In genomic region chr17:87107623-87108221, GRCm38 (mm10) we compare ENCODE assay signal across 8 mouse cellular contexts. TPM values are rescaled to one million over a fixed set of nuclear protein-coding genes. Genes with fewer than 3 reads are reported as not detected.
DNase-seq lines count a peak whose midpoint lies in the region; ATAC-seq and TF ChIP-seq lines count a peak whose summit lies in the region.

Gene Socs5, plus strand, starts transcription at chr17:87107679.

- TF ChIP-seq POLR2A in heart, adult 2 months (IDR thresholded peaks at IDR 0.05; ENCODE audit: insufficient read depth, low read depth, low read length): no peak; the same call in 1 of the 2 replicates
- peak; percentile 78 for TF ChIP-seq POLR2A in brain, embryonic 14.5 days (IDR thresholded peaks at IDR 0.05; ENCODE audit: borderline replicate concordance, extremely low read depth, insufficient read depth, insufficient read length, poor library complexity, severe bottlenecking)

- H3K27ac ChIP-seq in heart, adult 2 months: peak within 1 kb of the TSS; percentile 98
- H3K27ac ChIP-seq in hindbrain, embryonic 16.5 days (ENCODE audit: low read depth, low read length): peak within 1 kb of the TSS; percentile 88
- peak within 1 kb of the TSS; percentile 62 for H3K27ac ChIP-seq in liver, embryonic 11.5 days (ENCODE audit: low read depth, low read length)
- H3K27ac ChIP-seq in stomach, embryonic 14.5 days (ENCODE audit: low read length): peak within 1 kb of the TSS; percentile 66; the same call in 1 of the 2 replicates

- no peaks in the 10 kb centered on the region for H3K9me3 ChIP-seq in hindbrain, embryonic 16.5 days (ENCODE audit: control insufficient read depth, low read length)
- H3K9me3 ChIP-seq in liver, embryonic 11.5 days (ENCODE audit: control insufficient read depth, low read length): no peaks in the 10 kb centered on the region
- no peaks in the 10 kb centered on the region for H3K9me3 ChIP-seq in stomach, embryonic 14.5 days (ENCODE audit: control insufficient read depth, low read depth, low read length)

- peaks cover 15% of the 10 kb centered on the region for H3K4me1 ChIP-seq in heart, adult 2 months (ENCODE audit: control insufficient read depth, insufficient read depth, low read length)
- peaks cover 19% of the 10 kb centered on the region for H3K4me1 ChIP-seq in hindbrain, embryonic 16.5 days (ENCODE audit: control insufficient read depth, insufficient read depth, low read depth, low read length)
- peaks cover 3% of the 10 kb centered on the region; the same call in 1 of the 2 replicates for H3K4me1 ChIP-seq in liver, embryonic 11.5 days (replicated peaks; ENCODE audit: control insufficient read depth, insufficient read depth, low read length)
- H3K4me1 ChIP-seq in stomach, embryonic 14.5 days (ENCODE audit: control insufficient read depth, insufficient read depth, low read length): peaks cover 7% of the 10 kb centered on the region

- peaks cover 7% of the 10 kb centered on the region for H3K36me3 ChIP-seq in heart, adult 2 months (ENCODE audit: control insufficient read depth, insufficient read depth, low read length)
- no peaks in the 10 kb centered on the region for H3K36me3 ChIP-seq in hindbrain, embryonic 16.5 days (ENCODE audit: control insufficient read depth, insufficient read depth, low read length)
- no peaks in the 10 kb centered on the region for H3K36me3 ChIP-seq in liver, embryonic 11.5 days (ENCODE audit: control insufficient read depth, insufficient read depth, low read length)
- no peaks in the 10 kb centered on the region for H3K36me3 ChIP-seq in stomach, embryonic 14.5 days (ENCODE audit: control insufficient read depth, insufficient read depth, low read length)

- H3K79me2 ChIP-seq in heart, adult 2 months (replicated peaks; ENCODE audit: control insufficient read depth, insufficient read depth, low read length): peaks cover 1% of the 10 kb centered on the region; the same call in 1 of the 2 replicates

- under 1% methylated on average over 66 of the region's 73 CpGs for WGBS in heart, adult 2 months
- under 1% methylated on average over 50 of the region's 73 CpGs for WGBS in hindbrain, embryonic 16.5 days
- WGBS in liver, embryonic 11.5 days: under 1% methylated on average over 47 of the region's 73 CpGs
- under 1% methylated on average over 64 of the region's 73 CpGs for WGBS in stomach, embryonic 14.5 days

- intact Hi-C loops in heart, adult 2 months (cut with DNase I): loop anchor here (2.0 to 5.0 kb wide), 6 partner anchors 35 to 145 kb away; partner anchors contain the start of gene Rhoq

- H3K27me3 ChIP-seq in heart, adult 2 months (ENCODE audit: control insufficient read depth, insufficient read depth, low read length): no peaks in the 10 kb centered on the region
- H3K27me3 ChIP-seq in hindbrain, embryonic 16.5 days (replicated peaks; ENCODE audit: control insufficient read depth, insufficient read depth, low read length): no peaks in the 10 kb centered on the region
- no peaks in the 10 kb centered on the region for H3K27me3 ChIP-seq in liver, embryonic 11.5 days (replicated peaks; ENCODE audit: control insufficient read depth, insufficient read depth, low read length)
- H3K27me3 ChIP-seq in stomach, embryonic 14.5 days (ENCODE audit: control insufficient read depth, insufficient read depth, low read length): no peaks in the 10 kb centered on the region

- TF ChIP-seq EP300 in heart, adult 2 months (IDR thresholded peaks at IDR 0.05; ENCODE audit: insufficient read depth, low read depth, low read length): no peak

- 0 out of 2 replicates have a peak, but pooled peaks have one; percentile 26 for TF ChIP-seq CTCF in heart, adult 2 months (IDR thresholded peaks at IDR 0.05)
- TF ChIP-seq CTCF in brain, embryonic 14.5 days (IDR thresholded peaks at IDR 0.05; ENCODE audit: borderline replicate concordance, extremely low read depth, insufficient read depth, insufficient read length): no peak

- peak within 1 kb of the TSS; percentile 82 for H3K4me2 ChIP-seq in hindbrain, embryonic 16.5 days (ENCODE audit: low read length)
- H3K4me2 ChIP-seq in liver, embryonic 11.5 days: peak within 1 kb of the TSS; percentile 79
- H3K4me2 ChIP-seq in stomach, embryonic 14.5 days (replicated peaks; ENCODE audit: low read depth, low read length): peak within 1 kb of the TSS; percentile 77

- peak within 1 kb of the TSS; percentile 70 for H3K4me3 ChIP-seq in heart, adult 2 months
- peak within 1 kb of the TSS; percentile 67 for H3K4me3 ChIP-seq in hindbrain, embryonic 16.5 days (ENCODE audit: low read length)
- peak within 1 kb of the TSS; percentile 77 for H3K4me3 ChIP-seq in liver, embryonic 11.5 days (ENCODE audit: low read depth, low read length)
- H3K4me3 ChIP-seq in stomach, embryonic 14.5 days (ENCODE audit: low read depth, low read length): peak within 1 kb of the TSS; percentile 85

- peak; percentile 85 for ATAC-seq in hindbrain, embryonic 16.5 days
- ATAC-seq in liver, embryonic 11.5 days (replicated peaks; ENCODE audit: low FRiP score): peak; percentile 75
- ATAC-seq in stomach, embryonic 14.5 days (ENCODE audit: insufficient number of reproducible peaks, insufficient read depth, low FRiP score, low read depth): peak; percentile 74

- no peak for DNase-seq in heart, adult 2 months
- no peak for DNase-seq in heart, adult 11 months
- DNase-seq in CD4-positive, CD25-positive, alpha-beta regulatory T cell, adult 2 months (ENCODE audit: low read depth, low spot score): peak; percentile 66
- DNase-seq in brain, embryonic 14.5 days (ENCODE audit: low read depth): peak; percentile 68
- DNase-seq in frontal cortex, postnatal 25 days (ENCODE audit: low spot score in 2 of 2): peak; percentile 28 to 44
- no peak for DNase-seq in liver, embryonic 11.5 days (ENCODE audit: low spot score)

- peak within 1 kb of the TSS; percentile 92 for H3K9ac ChIP-seq in heart, adult 2 months (ENCODE audit: low read depth, low read length)
- H3K9ac ChIP-seq in hindbrain, embryonic 16.5 days (ENCODE audit: low read depth, low read length): peak within 1 kb of the TSS; percentile 79
- H3K9ac ChIP-seq in liver, embryonic 11.5 days (ENCODE audit: low read depth, low read length): peak within 1 kb of the TSS; percentile 69
- peak within 1 kb of the TSS; percentile 77 for H3K9ac ChIP-seq in stomach, embryonic 14.5 days (replicated peaks; ENCODE audit: low read depth, low read length)

RNA-seq across cellular contexts. Expression of gene Socs5, which starts in this region (rescaled TPM):
- 10 to 100 TPM; 28.1 to 39.1 TPM for total RNA-seq in heart, adult 2 months (2021)
- 10.5 and 19.0 TPM in 2 replicates for polyA plus RNA-seq in heart, adult 2 months (2012; rRNA removed)
- 15.6 and 23.0 TPM in 2 replicates for polyA plus RNA-seq in brain, embryonic 14.5 days (2012; rRNA removed)
- 13.1 and 13.2 TPM in 2 replicates for polyA plus RNA-seq in hindbrain, embryonic 16.5 days (2015; fragmentation: Nextera tagmentation; extraction: Ambion mirVana)
- polyA plus RNA-seq in liver, embryonic 11.5 days (2014; fragmentation: Nextera tagmentation; extraction: Ambion mirVana): 7.1 and 7.9 TPM in 2 replicates
- polyA plus RNA-seq in stomach, embryonic 14.5 days (2014; fragmentation: Nextera tagmentation; extraction: Ambion mirVana): 15.2 and 15.9 TPM in 2 replicates

Comparison
In these comparisons a context has a peak if more than half of its experiments do, and no peak if none do; other contexts are left out.
1. DNase-seq: peak in CD4-positive, CD25-positive, alpha-beta regulatory T cell, adult 2 months (single experiment), brain, embryonic 14.5 days (single experiment) and frontal cortex, postnatal 25 days (2 of 2); none in heart, adult 2 months (0 of 2), heart, adult 11 months (single experiment) and liver, embryonic 11.5 days (single experiment).
2. Peak in every context shown above with its lines, with median percentiles within 50 percentile points of each other: H3K27ac ChIP-seq, H3K4me3 ChIP-seq, H3K9ac ChIP-seq, ATAC-seq and H3K4me2 ChIP-seq.